Mouse (Mus musculus): ENCODE data around the gene Ttll2.
"Not testable (repeated sequence)": the region's sequence is repeated elsewhere in the genome, so short reads cannot be mapped to it uniquely, and the experiment has no call there.

The Ttll2 gene

DNA sequence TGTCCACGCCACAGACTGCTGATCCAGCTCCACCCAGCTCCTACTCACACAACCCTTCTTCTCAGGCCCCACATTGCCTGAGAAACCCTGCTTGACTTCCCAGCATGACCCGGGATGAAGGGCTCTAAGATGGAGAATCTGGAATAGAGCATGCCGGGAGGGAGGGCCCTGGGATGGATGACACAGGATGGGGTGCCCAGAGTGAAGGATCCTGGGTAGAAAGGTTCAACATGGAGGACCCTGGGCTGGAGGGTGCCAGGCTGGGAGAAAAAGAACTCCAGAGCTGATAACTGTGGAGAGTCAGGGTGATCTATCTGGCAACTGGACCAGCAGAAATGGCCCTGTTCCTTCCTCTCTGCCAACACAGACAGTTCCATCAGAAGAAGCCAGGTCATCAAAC, 13.1 kb upstream of the Ttll2 start:
- not testable (repeated sequence) for DNase-seq (ENCODE audit: low spot score in 2 of 2)

DNA sequence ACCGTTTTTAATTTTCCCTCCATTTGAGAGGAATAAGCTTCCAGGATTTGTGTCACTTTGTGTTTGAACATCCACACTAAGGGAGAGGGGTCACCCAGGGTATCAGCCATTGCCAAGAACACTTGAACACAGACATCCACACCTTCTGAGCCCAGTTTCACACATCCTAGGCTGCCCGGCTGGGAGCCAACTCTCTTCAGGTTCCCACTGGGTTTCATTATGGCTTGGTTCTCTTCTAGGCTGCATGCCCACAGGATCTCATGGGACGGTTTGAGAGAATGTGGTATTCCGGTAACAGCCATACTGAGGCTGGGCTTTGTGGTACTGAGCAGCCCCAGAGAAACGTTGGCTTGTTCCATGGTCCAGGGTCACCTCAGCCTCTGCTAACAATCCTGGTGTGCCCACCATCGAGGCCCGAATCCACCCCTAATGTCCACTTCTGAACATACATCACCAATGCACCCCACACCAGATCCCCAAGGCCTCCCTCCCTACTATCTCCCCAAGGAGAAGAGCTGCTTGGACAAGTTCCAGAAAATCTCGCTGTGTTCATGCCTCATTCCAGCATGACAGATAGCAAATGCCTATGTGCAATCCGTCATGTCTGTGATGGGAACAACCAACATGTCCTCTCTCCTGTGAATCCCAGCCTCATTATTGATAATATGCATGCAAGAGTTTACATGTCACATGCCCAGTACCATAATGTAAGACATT, 8.4 kb upstream of the Ttll2 start:
- not testable (repeated sequence) for DNase-seq (ENCODE audit: low spot score in 2 of 2)

DNA sequence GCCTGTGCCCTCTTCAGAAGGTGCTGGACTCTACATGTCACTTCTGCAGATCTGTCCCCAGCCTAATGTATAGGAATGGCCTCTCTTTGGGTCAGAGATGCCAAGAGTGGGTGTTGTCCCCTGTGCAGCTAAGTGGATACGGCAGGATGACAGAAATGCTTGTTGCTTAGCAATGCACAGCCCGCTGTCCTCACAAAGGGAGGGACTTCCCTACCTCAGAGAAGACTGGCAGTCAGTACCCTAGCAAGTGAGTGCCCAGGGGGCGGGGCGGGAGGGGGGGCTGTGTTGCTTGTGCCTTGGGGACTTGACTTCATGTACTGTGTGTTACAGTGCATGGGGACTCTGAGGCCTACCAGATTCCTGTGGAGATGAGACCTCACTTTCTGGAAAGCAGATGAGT, 7.3 kb upstream of the Ttll2 start:
- DNase-seq (ENCODE audit: low spot score in 2 of 2): not testable (repeated sequence)

- DNase-seq (ENCODE audit: low spot score in 2 of 2): not testable (repeated sequence)
Measured at GRCm38 (mm10) chr17:7348765-7349164, 3.7 kb downstream of the Ttll2 start.

- not testable (repeated sequence) for DNase-seq (ENCODE audit: low spot score in 2 of 2)
Measured at GRCm38 (mm10) chr17:7337381-7337780, 15.1 kb downstream of the Ttll2 start.

GRCm38 (mm10) chr17:7332745-7333144, 19.8 kb downstream of the Ttll2 start:
- DNase-seq (ENCODE audit: low spot score in 2 of 2): not testable (repeated sequence)

- not testable (repeated sequence) for DNase-seq (ENCODE audit: low spot score in 2 of 2)
Measured at GRCm38 (mm10) chr17:7326415-7326814, 26.1 kb downstream of the Ttll2 start.

DNA sequence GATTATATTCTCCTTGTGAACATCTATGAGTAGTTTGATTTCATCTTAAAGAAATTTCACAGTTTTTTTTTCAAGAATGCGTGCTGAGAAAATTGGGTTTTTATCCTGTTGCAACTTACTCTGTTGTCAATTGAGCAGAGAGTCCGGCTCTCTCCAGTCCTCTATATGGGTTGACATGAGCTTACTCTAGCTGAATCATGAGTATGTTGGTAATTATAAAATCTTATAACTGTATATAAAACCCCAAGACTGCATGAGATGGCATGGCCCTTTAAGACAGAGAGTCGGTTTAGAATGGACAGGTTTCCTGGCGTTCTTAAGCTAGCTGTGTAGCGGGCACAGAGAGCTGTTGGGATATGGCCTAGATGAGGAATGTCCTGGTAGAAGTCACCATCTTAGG, 28.1 kb downstream of the Ttll2 start, which contains the start of gene Tcp10a:
Gene Tcp10a (plus strand): TSS at position 301 of the 400 bp plus-strand sequence.
- not testable (repeated sequence) for DNase-seq (ENCODE audit: low spot score in 2 of 2)

- DNase-seq (ENCODE audit: low spot score in 2 of 2): not testable (repeated sequence)
Measured at GRCm38 (mm10) chr17:7319789-7320188, 32.7 kb downstream of the Ttll2 start.

- DNase-seq (ENCODE audit: low spot score in 2 of 2): not testable (repeated sequence)
Measured at GRCm38 (mm10) chr17:7315693-7316382, 36.7 kb downstream of the Ttll2 start.

- DNase-seq (ENCODE audit: low spot score in 2 of 2): not testable (repeated sequence)
Measured at GRCm38 (mm10) chr17:7306278-7307196, 46.0 kb downstream of the Ttll2 start.
